Mouse (Mus musculus): Measurements from ENCODE around the gene Trnp1. TPM values are rescaled to one million over a fixed set of nuclear protein-coding genes. Genes with fewer than 3 reads are reported as not detected.

Trnp1 gene
- 13.2 and 14.5 TPM in 2 replicates for polyA plus RNA-seq (2015; fragmentation: Nextera tagmentation; extraction: Ambion mirVana)

DNA sequence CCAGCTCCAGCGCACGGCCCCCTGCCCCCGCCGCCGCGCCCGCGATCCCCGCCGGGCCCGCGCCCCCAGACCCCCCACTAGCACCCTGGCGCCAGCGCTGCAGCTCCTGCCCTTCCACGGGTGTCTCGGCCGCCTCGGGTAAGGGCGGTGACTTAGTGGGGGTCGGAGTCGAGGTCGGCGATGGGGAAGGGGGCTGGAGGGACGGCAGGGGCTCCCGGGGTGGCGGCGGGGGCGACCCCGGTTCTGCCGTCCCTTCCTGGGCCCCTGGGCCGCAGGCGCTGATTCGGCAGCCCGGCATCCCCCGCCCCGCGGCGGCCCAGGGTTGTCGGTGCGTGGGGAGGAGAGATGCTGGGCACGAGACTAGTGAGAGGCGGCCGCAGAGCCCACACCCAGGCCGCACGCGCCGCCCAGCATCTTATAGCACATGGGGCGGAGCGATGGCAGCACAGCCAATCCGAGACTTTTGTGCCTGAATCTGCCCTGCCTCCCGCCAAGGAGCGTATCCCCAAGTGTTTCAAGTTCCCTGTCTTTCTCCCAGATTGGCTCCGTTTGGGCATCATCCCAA is at the start of gene Trnp1:
Trnp1 (minus strand) TSS at position 391 of the 565 bp plus-strand sequence.

DNA sequence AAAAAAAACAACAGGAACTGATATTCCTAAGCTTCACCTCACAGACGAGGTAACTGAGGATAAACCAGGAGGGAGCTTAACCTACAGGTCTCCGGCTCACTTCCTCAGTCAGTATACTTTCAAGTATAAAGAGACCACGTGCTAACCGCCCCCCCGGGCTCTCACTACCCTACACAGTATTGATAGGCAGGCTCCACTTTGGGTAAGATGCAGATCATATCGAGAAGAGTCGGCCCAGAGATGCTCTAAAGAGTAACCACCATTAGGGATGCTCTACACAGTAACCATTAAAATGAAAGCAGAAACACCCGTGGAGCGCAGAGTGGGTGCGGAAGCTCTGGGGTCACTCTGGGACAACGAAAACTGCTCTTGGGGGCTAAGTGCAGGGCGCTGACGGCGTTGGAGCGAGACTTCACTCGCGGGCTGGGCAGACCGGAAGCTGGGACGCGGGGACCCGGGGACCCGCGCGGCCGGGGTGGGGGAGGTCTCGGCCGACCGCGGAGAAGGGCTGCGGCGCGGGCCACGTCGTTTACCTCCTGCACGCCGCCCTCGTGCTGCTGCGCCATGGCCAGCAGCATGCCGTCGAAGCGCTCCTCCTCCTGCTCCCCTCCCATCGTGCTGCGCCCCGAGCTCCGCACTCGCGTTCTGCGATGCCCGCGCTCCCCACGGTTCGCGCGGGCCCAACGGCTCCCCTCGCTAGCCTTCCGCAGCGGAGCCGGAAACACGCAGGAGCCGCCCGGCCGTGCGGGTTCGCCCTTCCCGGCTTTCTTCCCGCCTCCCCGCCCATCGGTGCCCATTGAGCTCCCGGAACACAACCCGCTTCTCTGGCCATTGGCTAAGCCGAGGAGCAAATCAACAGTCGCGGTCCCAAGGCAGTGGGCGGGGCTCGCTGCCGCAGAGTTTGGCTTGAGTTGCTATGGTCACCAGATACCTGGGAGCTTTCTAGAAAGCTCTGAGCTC is 47.2 kb upstream of the Trnp1 start, which contains the start of gene Nudc:
Nudc (minus strand) TSS at position 725 of the 960 bp plus-strand sequence.

DNA sequence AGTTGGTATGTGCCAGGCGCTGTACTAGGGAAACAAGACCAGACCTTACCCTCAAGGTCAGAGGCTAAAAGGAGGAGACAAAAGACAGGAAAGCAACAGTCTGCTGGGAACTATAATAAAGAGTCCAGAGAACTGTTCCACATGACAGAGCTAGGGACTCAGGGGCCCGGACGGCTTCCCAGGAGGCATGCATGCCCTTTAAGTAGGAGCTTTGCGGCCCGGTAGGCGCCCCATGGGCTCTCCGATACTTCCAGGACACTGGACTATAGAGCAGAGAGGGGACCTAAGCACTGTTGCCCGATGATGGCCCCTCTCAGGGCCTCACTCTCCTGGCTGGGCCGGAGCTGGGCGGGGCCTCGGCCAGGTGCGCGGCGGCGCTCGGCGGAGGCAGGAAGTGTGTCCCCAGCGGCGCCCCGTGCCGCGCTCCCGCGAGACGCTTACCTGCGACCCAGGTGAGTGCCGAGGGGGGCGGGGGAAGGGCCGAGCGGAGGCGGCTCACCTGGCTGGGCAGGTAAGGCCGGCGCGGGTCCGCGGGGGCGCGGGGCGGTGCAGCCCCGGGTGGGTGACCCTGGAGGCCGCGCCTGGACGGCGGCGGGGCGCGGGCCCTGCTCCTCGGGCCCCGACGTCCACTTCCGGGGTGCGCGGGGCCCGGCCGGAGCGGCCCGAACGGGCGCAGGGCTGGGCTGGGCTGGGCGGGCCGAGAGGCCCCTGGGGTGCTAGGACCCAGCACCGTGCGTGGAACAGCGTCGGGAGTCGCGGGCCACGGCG is 20.4 kb upstream of the Trnp1 start, which contains the start of gene Kdf1:
Kdf1 (plus strand) TSS at position 363 of the 768 bp plus-strand sequence.

DNA sequence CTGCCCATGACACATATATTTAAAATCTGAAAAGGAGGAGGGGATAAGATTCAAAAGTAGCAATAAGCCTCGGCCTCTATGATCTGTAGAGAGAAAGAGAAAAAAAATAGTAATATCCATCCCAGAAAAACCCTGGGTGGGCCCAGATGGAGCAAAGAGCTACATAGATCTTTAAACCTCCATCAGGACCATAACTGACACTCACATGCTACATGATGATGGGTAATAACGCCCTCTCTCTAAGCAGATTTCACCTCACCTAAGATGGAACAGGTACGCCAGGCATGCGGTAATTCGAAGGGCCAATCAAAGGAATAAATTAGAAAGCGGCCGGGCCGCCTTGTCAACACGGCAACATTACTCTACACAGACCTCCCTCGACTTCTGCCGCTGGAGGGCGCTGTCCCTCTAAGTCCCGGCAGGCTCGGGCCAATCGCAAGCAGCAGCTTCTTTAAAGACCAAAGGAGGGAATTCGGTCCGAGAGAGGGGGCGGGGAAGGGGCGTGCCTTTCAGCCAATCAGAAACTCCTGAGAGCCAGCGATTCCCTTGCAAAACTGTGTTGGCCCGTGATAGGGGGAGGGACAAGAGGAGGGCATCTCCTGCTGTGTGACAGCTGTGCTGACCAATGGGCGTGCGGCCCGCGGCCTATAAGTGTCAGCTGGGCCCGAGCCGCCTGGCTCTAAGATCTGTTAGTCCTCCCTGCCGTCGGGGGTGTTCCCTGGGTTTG is 18.7 kb downstream of the Trnp1 start, which contains the start of gene Tent5b:
Tent5b (plus strand) TSS at position 675 of the 727 bp plus-strand sequence.

Other genes starting within 250 kb of the Trnp1 start
- 27.1 and 28.4 TPM in 2 replicates for gene Sytl1, start 235.4 kb downstream of the Trnp1 start, polyA plus RNA-seq (2015; fragmentation: Nextera tagmentation; extraction: Ambion mirVana)
- 62.5 and 67.5 TPM in 2 replicates for gene Tmem222, start 220.8 kb downstream of the Trnp1 start, polyA plus RNA-seq (2015; fragmentation: Nextera tagmentation; extraction: Ambion mirVana)
- gene Wdtc1, start 145.1 kb downstream of the Trnp1 start, polyA plus RNA-seq (2015; fragmentation: Nextera tagmentation; extraction: Ambion mirVana): 10.6 and 11.6 TPM in 2 replicates
- gene Slc9a1, start 128.8 kb downstream of the Trnp1 start, polyA plus RNA-seq (2015; fragmentation: Nextera tagmentation; extraction: Ambion mirVana): 5.8 and 6.5 TPM in 2 replicates
- 54.5 and 66.4 TPM in 2 replicates for gene Tent5b, start 18.4 kb downstream of the Trnp1 start, polyA plus RNA-seq (2015; fragmentation: Nextera tagmentation; extraction: Ambion mirVana)
- 12.9 and 13.5 TPM in 2 replicates for gene Kdf1, start 20.4 kb upstream of the Trnp1 start, polyA plus RNA-seq (2015; fragmentation: Nextera tagmentation; extraction: Ambion mirVana)
- 141 and 148 TPM in 2 replicates for gene Nudc, start 47.4 kb upstream of the Trnp1 start, polyA plus RNA-seq (2015; fragmentation: Nextera tagmentation; extraction: Ambion mirVana)
- gene Nr0b2, start 54.8 kb upstream of the Trnp1 start, polyA plus RNA-seq (2015; fragmentation: Nextera tagmentation; extraction: Ambion mirVana): not detected in 2 replicates
- gene Gpatch3, start 76.2 kb upstream of the Trnp1 start, polyA plus RNA-seq (2015; fragmentation: Nextera tagmentation; extraction: Ambion mirVana): 3.8 and 4.1 TPM in 2 replicates
- 10.7 and 10.8 TPM in 2 replicates for gene Gpn2, start 85.8 kb upstream of the Trnp1 start, polyA plus RNA-seq (2015; fragmentation: Nextera tagmentation; extraction: Ambion mirVana)
- gene Sfn, start 103.6 kb upstream of the Trnp1 start, polyA plus RNA-seq (2015; fragmentation: Nextera tagmentation; extraction: Ambion mirVana): 321 and 361 TPM in 2 replicates
- gene Zdhhc18, start 151.6 kb upstream of the Trnp1 start, polyA plus RNA-seq (2015; fragmentation: Nextera tagmentation; extraction: Ambion mirVana): 1.8 and 2.5 TPM in 2 replicates
- 16.0 and 16.2 TPM in 2 replicates for gene Pigv, start 174.1 kb upstream of the Trnp1 start, polyA plus RNA-seq (2015; fragmentation: Nextera tagmentation; extraction: Ambion mirVana)

All from urinary bladder, postnatal 0 days (tissue).